In genomic region chr2:27645471-27645870, GRCm38 (mm10) we compare ENCODE assay signal across 25 mouse cellular contexts. TPM values are rescaled to one million over a fixed set of nuclear protein-coding genes. Genes with fewer than 3 reads are reported as not detected.
DNase-seq lines count a peak whose midpoint lies in the region; ATAC-seq and TF ChIP-seq lines count a peak whose summit lies in the region.
"Had no signal": no experiment of that assay in that cellular context is flagged by ENCODE, and none has a peak within 500 bp of the region (broad histone marks: within the 10 kb centered on the region; RNA-seq: fewer than 3 reads in every experiment).

No protein-coding gene starts in this region.

- peaks cover 26% of the 10 kb centered on the region for H3K4me1 ChIP-seq in heart, embryonic 10.5 days
- peaks cover 21% of the 10 kb centered on the region for H3K4me1 ChIP-seq in stomach, embryonic 16.5 days (ENCODE audit: control insufficient read depth, insufficient read depth, low read length)
- H3K4me1 ChIP-seq in stomach, postnatal 0 days (replicated peaks; ENCODE audit: control insufficient read depth, insufficient read depth) = no peaks in the 10 kb centered on the region; the same call in none of the 2 replicates
- H3K4me1 ChIP-seq: liver, embryonic 15.5 days had no signal

- 39% methylated on average over 3 of the region's 3 CpGs for WGBS in heart, embryonic 10.5 days
- WGBS in stomach, embryonic 16.5 days = 43% methylated on average over 3 of the region's 3 CpGs
- 43% methylated on average over 3 of the region's 3 CpGs for WGBS in stomach, postnatal 0 days

- no peak overlapping the region for H3K27ac ChIP-seq in heart, embryonic 10.5 days
- peak overlapping the region; percentile 9; the same call in 1 of the 2 replicates for H3K27ac ChIP-seq in stomach, embryonic 16.5 days (ENCODE audit: low read length)
- no peak overlapping the region for H3K27ac ChIP-seq in stomach, postnatal 0 days (replicated peaks)
- H3K27ac ChIP-seq: embryonic facial prominence, embryonic 12.5 days; gastrocnemius, adult 2 months; liver, embryonic 15.5 days had no signal

- no peak overlapping the region for H3K4me2 ChIP-seq in stomach, embryonic 16.5 days (ENCODE audit: low read depth, low read length)
- H3K4me2 ChIP-seq in stomach, postnatal 0 days (replicated peaks; ENCODE audit: low read depth) = no peak overlapping the region
- H3K4me2 ChIP-seq: embryonic facial prominence, embryonic 12.5 days; liver, embryonic 15.5 days; lung, embryonic 14.5 days had no signal

- no peaks in the 10 kb centered on the region for H3K9me3 ChIP-seq in heart, embryonic 10.5 days
- no peaks in the 10 kb centered on the region for H3K9me3 ChIP-seq in stomach, embryonic 16.5 days (replicated peaks; ENCODE audit: control insufficient read depth, low read length)
- H3K9me3 ChIP-seq in stomach, postnatal 0 days (ENCODE audit: control insufficient read depth, low read length) = no peaks in the 10 kb centered on the region
- H3K9me3 ChIP-seq: embryonic facial prominence, embryonic 12.5 days; liver, embryonic 15.5 days had no signal

- no peak for TF ChIP-seq EP300 in stomach, postnatal 0 days (optimal IDR thresholded peaks at IDR 0.05)

- peak; percentile 40 to 52 for DNase-seq in heart, adult 18-20 months
- no peak for DNase-seq in heart, postnatal 25 days (ENCODE audit: low spot score)
- DNase-seq in heart, postnatal 10 days = peak; percentile 17 to 37
- no peak for DNase-seq in heart, embryonic 10.5 days (ENCODE audit: low spot score)
- no peak for DNase-seq in stomach, postnatal 0 days (ENCODE audit: low spot score)
- no peak for DNase-seq in retina, embryonic 14.5 days (ENCODE audit: low spot score)
- DNase-seq: cerebellum, adult 11 months; cerebellum, adult 9-10 months; cerebellum, postnatal 36 days; gastrocnemius, adult 2 months; gastrocnemius, postnatal 36 days; kidney, adult 8-10 months; lung, postnatal 14 days; midbrain, embryonic 14.5 days; retina, postnatal 1 day; right cerebral cortex, postnatal 14 days; thymus, adult 18-20 months; thymus, postnatal 25 days had no signal

- H3K36me3 ChIP-seq in heart, embryonic 10.5 days = no peaks in the 10 kb centered on the region
- no peaks in the 10 kb centered on the region for H3K36me3 ChIP-seq in stomach, embryonic 16.5 days (ENCODE audit: control insufficient read depth, insufficient read depth, low read length)
- H3K36me3 ChIP-seq in stomach, postnatal 0 days (ENCODE audit: control insufficient read depth, insufficient read depth, low read length) = no peaks in the 10 kb centered on the region
- H3K36me3 ChIP-seq: embryonic facial prominence, embryonic 12.5 days; liver, embryonic 15.5 days had no signal

- no peak overlapping the region for H3K4me3 ChIP-seq in heart, embryonic 10.5 days
- H3K4me3 ChIP-seq in stomach, embryonic 16.5 days (replicated peaks; ENCODE audit: low read length) = no peak overlapping the region
- H3K4me3 ChIP-seq in stomach, postnatal 0 days (ENCODE audit: low read depth, low read length) = no peak overlapping the region
- H3K4me3 ChIP-seq: embryonic facial prominence, embryonic 12.5 days; erythroblast, embryonic 14.5 days; gastrocnemius, adult 2 months; liver, embryonic 15.5 days had no signal

- peaks cover 72% of the 10 kb centered on the region for H3K27me3 ChIP-seq in heart, embryonic 10.5 days (ENCODE audit: insufficient read depth, poor library complexity, severe bottlenecking)
- H3K27me3 ChIP-seq in stomach, embryonic 16.5 days (ENCODE audit: control insufficient read depth, insufficient read depth, low read length) = no peaks in the 10 kb centered on the region
- no peaks in the 10 kb centered on the region for H3K27me3 ChIP-seq in stomach, postnatal 0 days (ENCODE audit: control insufficient read depth, insufficient read depth, low read length)
- H3K27me3 ChIP-seq: embryonic facial prominence, embryonic 12.5 days; liver, embryonic 15.5 days had no signal

- intact Hi-C loops in heart, postnatal 25 days (cut with DNase I) = no loop called here
- intact Hi-C loops in heart, postnatal 10 days (cut with DNase I) = no loop called here

- H3K9ac ChIP-seq in stomach, embryonic 16.5 days (ENCODE audit: low read length) = no peak overlapping the region
- no peak overlapping the region for H3K9ac ChIP-seq in stomach, postnatal 0 days (ENCODE audit: low read length)
- H3K9ac ChIP-seq: embryonic facial prominence, embryonic 12.5 days; liver, embryonic 15.5 days; lung, embryonic 14.5 days had no signal

- no peak for ATAC-seq in stomach, embryonic 16.5 days (ENCODE audit: insufficient read depth, low FRiP score)
- no peak for ATAC-seq in stomach, postnatal 0 days (ENCODE audit: low FRiP score, low TSS enrichment)
- ATAC-seq: CD4-positive, CD25-positive, alpha-beta regulatory T cell, adult 4 months; forebrain, embryonic 16.5 days had no signal

- TF ChIP-seq CTCF in stomach, postnatal 0 days (IDR thresholded peaks at IDR 0.05; ENCODE audit: low read depth) = no peak

RNA-seq across cellular contexts. Expression of gene Rxra, which starts 30.8 kb away (rescaled TPM):
- 10 to 100 TPM; 51.3 to 52.4 TPM for total RNA-seq in heart, adult 18-20 months (2021)
- 10 to 100 TPM; 41.5 to 45.9 TPM for total RNA-seq in heart, postnatal 25 days (2021)
- total RNA-seq in heart, postnatal 10 days (2021) = 10 to 100 TPM; 38.6 to 42.5 TPM
- 6.4 and 8.0 TPM in 2 replicates for polyA plus RNA-seq in heart, embryonic 10.5 days (2016; fragmentation: Nextera tagmentation; extraction: Ambion mirVana)
- polyA plus RNA-seq in stomach, embryonic 16.5 days (2015; fragmentation: Nextera tagmentation; extraction: Ambion mirVana) = 11.9 and 12.4 TPM in 2 replicates
- polyA plus RNA-seq in stomach, postnatal 0 days (2015; fragmentation: Nextera tagmentation; extraction: Ambion mirVana) = 8.7 and 10.5 TPM in 2 replicates

Comparison
In these comparisons a context has a peak if more than half of its experiments do, and no peak if none do; other contexts are left out.
1. DNase-seq: peak in heart, adult 18-20 months (2 of 2) and heart, postnatal 10 days (2 of 2); none in heart, postnatal 25 days (single experiment), heart, embryonic 10.5 days (single experiment), stomach, postnatal 0 days (single experiment) and retina, embryonic 14.5 days (single experiment).